Comparison of ENCODE assay signal across 8 mouse cellular contexts in the genomic region with DNA sequence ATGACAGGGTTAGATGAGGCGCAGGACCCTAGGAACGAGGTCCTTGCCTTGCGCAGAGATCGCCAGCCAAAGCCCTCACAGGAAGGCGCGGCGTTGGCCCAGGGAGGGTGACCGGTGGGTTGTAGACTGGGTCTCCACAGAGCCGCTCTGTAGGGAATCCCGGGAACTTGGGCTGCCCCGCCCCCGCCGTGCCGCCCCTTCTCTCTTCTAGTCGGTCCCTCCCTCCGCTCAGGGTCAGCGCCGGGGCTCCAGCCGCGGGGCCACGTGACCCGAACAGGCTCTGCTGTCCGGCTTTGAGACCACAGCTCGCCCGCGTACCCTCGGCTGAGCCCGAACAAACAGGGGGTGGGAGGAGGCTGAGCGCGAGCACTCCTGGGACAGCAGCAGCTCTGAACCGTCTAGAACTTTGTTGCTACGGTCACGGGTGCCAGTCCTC. TPM values are rescaled to one million over a fixed set of nuclear protein-coding genes. Genes with fewer than 3 reads are reported as not detected.
DNase-seq lines count a peak whose midpoint lies in the region.

A gene (minus strand): TSS at position 149 of the 436 bp plus-strand sequence.

- H3K27ac ChIP-seq in midbrain, embryonic 10.5 days (replicated peaks): peak within 1 kb of the TSS; percentile 38; the same call in 1 of the 2 replicates

- peak within 1 kb of the TSS; percentile 52 for H3K4me3 ChIP-seq in midbrain, embryonic 10.5 days

- no peaks in the 10 kb centered on the region for H3K9me3 ChIP-seq in midbrain, embryonic 10.5 days (replicated peaks)

- intact Hi-C loops in heart, postnatal 14 days (cut with DNase I): no loop called here

- H3K4me1 ChIP-seq in midbrain, embryonic 10.5 days: peaks cover 37% of the 10 kb centered on the region

- H3K27me3 ChIP-seq in midbrain, embryonic 10.5 days (ENCODE audit: low read depth, poor library complexity, severe bottlenecking): peaks cover 100% of the 10 kb centered on the region

- peak; percentile 44 to 54 for DNase-seq in heart, adult 18-20 months
- no peak for DNase-seq in heart, adult 8-10 months (ENCODE audit: low spot score)
- peak; percentile 37 to 38 for DNase-seq in heart, postnatal 14 days
- no peak for DNase-seq in large intestine, adult 2 months (ENCODE audit: low read depth, low spot score)
- DNase-seq in midbrain, embryonic 10.5 days (ENCODE audit: low spot score): peak; percentile 87
- DNase-seq in urinary bladder, postnatal 25 days (ENCODE audit: low spot score): peak; percentile 57
- no peak for DNase-seq in layer of hippocampus, adult 9-10 months (ENCODE audit: low spot score)
- no peak for DNase-seq in spleen, postnatal 10 days (ENCODE audit: low spot score in 2 of 2)

- 2% methylated on average over 33 of the region's 33 CpGs for WGBS in large intestine, adult 2 months
- under 1% methylated on average over 33 of the region's 33 CpGs for WGBS in midbrain, embryonic 10.5 days

- no peaks in the 10 kb centered on the region for H3K36me3 ChIP-seq in midbrain, embryonic 10.5 days

RNA-seq across cellular contexts. Expression of the gene that starts here (rescaled TPM):
- total RNA-seq in heart, adult 18-20 months (2021): under 1 TPM; 0.35 to 0.80 TPM
- total RNA-seq in heart, adult 8-10 months (2022): 1 to 10 TPM in 1 of 4 experiments, under 1 TPM in 3; 0.68 to 1.2 (median 0.80) TPM
- total RNA-seq in heart, postnatal 14 days (2021): 1 to 10 TPM; 1.0 to 1.2 TPM
- 47.8 and 62.6 TPM in 2 replicates for polyA plus RNA-seq in large intestine, adult 2 months (2012; rRNA removed)
- 0.04 and 0.10 TPM in 2 replicates for polyA plus RNA-seq in midbrain, embryonic 10.5 days (2016; fragmentation: Nextera tagmentation; extraction: Ambion mirVana)

Comparison
In these comparisons a context has a peak if more than half of its experiments do, and no peak if none do; other contexts are left out.
1. RNA of the gene that starts here (polyA plus RNA-seq): 47.8 to 62.6 TPM in large intestine, adult 2 months; 0.04 to 0.10 TPM in midbrain, embryonic 10.5 days; every median in the first group is over 10 times any median in the second.
2. DNase-seq: peak in heart, postnatal 14 days (2 of 2) and urinary bladder, postnatal 25 days (single experiment); none in heart, adult 8-10 months (single experiment), large intestine, adult 2 months (single experiment), layer of hippocampus, adult 9-10 months (single experiment) and spleen, postnatal 10 days (0 of 2).
3. Peak in DNase-seq in heart, adult 18-20 months; RNA of the gene not detected or under 1 TPM.
4. Peak in DNase-seq, H3K4me3 ChIP-seq and H3K27ac ChIP-seq in midbrain, embryonic 10.5 days; RNA of the gene not detected or under 1 TPM.